Mouse (Mus musculus) erythroblast, embryonic 14.5 days (primary cell): ENCODE data around the gene Ncapg. TPM values are rescaled to one million over a fixed set of nuclear protein-coding genes. Genes with fewer than 3 reads are reported as not detected.

Experiments
- H3K27me3 ChIP-seq: 2 replicates; pipeline ENCODE4 v1.6.1; 2012; ENCODE audit warnings: inconsistent platforms; ENCODE audit not compliant: control insufficient read depth
- H3K36me3 ChIP-seq: 2 replicates; pipeline ENCODE4 v1.6.1; 2012; ENCODE audit warnings: mild to moderate bottlenecking, inconsistent platforms; ENCODE audit not compliant: control insufficient read depth
- H3K4me1 ChIP-seq: 2 replicates; pipeline ENCODE4 v1.6.1; 2012; ENCODE audit warnings: inconsistent platforms; ENCODE audit not compliant: control insufficient read depth
- H3K4me3 ChIP-seq: replicated peaks from 2 replicates; pipeline ENCODE3; 2012; ENCODE audit warnings: moderate library complexity, mild to moderate bottlenecking, inconsistent platforms
- H3K9me3 ChIP-seq: 2 replicates; pipeline ENCODE4 v1.6.1; 2012; ENCODE audit warnings: low read length, inconsistent platforms, mixed read lengths; ENCODE audit not compliant: control insufficient read depth
- GATA1 ChIP-seq: IDR thresholded peaks from 2 replicates; pipeline ENCODE4 v1.6.1; 2012; ENCODE audit warnings: low read length, inconsistent platforms, mixed read lengths
- TAL1 ChIP-seq: IDR thresholded peaks from 3 replicates; pipeline ENCODE4 v1.6.1; 2012; ENCODE audit warnings: low read length, inconsistent platforms, mixed read lengths
- polyA plus RNA-seq: library from polyadenylated mRNA; stranded (reverse); fragments of >175 nt; gene quantifications from 2 replicates; pipeline ENCODE4 v1.2.3, GENCODE M21; 2012

The Ncapg gene
- polyA plus RNA-seq, 1 experiment, result 1.3 TPM

- no peak overlapping the region for H3K4me3 ChIP-seq
- no peak for TF ChIP-seq TAL1
- no peak for TF ChIP-seq GATA1
- no peaks in the 10 kb centered on the region for H3K9me3 ChIP-seq
- no peaks in the 10 kb centered on the region for H3K4me1 ChIP-seq
- no peaks in the 10 kb centered on the region for H3K27me3 ChIP-seq
- peaks cover 87% of the 10 kb centered on the region for H3K36me3 ChIP-seq
Measured at GRCm38 (mm10) chr5:45686223-45686622, 16.5 kb downstream of the Ncapg start.

- H3K36me3 ChIP-seq, result peaks cover 83% of the 10 kb centered on the region
- H3K27me3 ChIP-seq, result no peaks in the 10 kb centered on the region
- H3K4me1 ChIP-seq, result no peaks in the 10 kb centered on the region
- TF ChIP-seq GATA1, result no peak
- TF ChIP-seq TAL1, result no peak
- no peaks in the 10 kb centered on the region for H3K9me3 ChIP-seq
- no peak overlapping the region for H3K4me3 ChIP-seq
Measured at GRCm38 (mm10) chr5:45689152-45689551, 19.4 kb downstream of the Ncapg start.

DNA sequence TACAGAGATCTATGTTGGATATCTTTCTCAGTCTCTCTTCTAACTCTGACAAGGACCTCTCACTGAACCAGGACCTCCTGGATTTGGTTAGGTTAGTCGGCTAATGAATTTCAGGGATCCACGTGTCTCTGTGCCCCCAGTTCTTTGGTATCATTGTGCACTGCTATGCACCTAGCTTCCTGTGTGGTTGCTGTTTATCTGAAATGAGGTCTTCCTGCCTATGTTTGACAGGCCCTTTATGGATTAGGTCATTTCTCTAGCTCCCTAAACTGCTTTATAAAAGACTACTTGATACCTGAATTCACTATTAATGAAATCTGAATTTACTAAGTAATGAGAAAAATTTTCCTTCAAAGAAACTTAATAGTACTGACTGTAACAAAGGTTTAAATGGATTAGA is 21.1 kb downstream of the Ncapg start:
- Histone ChIP-seq H3K36me3 (peaks cover 83% of the 10 kb centered on the region), H3K4me3 (no peak overlapping the region), H3K27me3 (no peaks in the 10 kb centered on the region), H3K9me3 (no peaks in the 10 kb centered on the region), H3K4me1 (no peaks in the 10 kb centered on the region)
- TF ChIP-seq TAL1 (no peak), GATA1 (no peak)

DNA sequence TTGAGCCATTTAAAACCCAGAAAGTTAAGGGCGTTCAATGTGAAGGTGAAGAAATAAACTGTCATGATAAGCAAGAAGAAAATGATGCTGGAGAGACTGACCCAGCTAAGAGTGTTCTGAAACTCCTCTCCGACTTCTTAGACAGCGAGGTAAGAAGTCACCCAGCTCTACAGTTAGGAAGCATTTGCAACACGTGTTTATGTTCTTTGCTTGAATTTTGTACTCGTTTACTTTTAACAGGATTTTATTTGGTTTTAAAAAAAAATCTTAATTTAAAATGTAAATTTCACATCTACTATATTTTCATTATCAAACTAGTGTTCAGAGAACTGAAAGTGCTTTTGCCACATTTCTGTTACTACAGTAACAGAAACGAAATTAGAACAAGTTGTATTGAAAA is 22.0 kb downstream of the Ncapg start:
- no peak overlapping the region for H3K4me3 ChIP-seq
- no peak for TF ChIP-seq GATA1
- TF ChIP-seq TAL1, result no peak
- peaks cover 84% of the 10 kb centered on the region for H3K36me3 ChIP-seq
- H3K4me1 ChIP-seq, result no peaks in the 10 kb centered on the region
- H3K27me3 ChIP-seq, result no peaks in the 10 kb centered on the region
- H3K9me3 ChIP-seq, result no peaks in the 10 kb centered on the region

DNA sequence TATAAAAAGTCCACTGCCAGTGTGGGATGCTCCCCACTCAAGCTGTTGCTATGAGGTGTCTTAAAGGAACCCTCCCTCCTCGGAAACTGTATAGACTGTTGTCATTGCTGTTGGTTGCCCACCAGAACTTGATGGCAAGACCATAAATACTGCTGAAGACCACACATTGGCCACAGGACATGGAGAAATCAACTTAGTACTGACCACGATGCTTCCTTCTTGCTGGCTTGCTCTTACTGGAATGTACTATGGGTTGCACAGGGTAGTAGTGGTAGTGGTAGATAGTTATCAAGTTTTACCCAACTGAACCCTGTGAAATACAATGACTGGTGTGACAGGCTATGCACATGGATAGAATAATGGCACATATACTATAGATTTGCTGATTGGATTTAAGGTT is 37.1 kb downstream of the Ncapg start:
- Histone ChIP-seq H3K9me3 (no peaks in the 10 kb centered on the region), H3K36me3 (peaks cover 78% of the 10 kb centered on the region), H3K4me3 (no peak overlapping the region), H3K27me3 (no peaks in the 10 kb centered on the region), H3K4me1 (no peaks in the 10 kb centered on the region; the same call in none of the 2 replicates)
- no peak for TF ChIP-seq TAL1
- no peak for TF ChIP-seq GATA1

DNA sequence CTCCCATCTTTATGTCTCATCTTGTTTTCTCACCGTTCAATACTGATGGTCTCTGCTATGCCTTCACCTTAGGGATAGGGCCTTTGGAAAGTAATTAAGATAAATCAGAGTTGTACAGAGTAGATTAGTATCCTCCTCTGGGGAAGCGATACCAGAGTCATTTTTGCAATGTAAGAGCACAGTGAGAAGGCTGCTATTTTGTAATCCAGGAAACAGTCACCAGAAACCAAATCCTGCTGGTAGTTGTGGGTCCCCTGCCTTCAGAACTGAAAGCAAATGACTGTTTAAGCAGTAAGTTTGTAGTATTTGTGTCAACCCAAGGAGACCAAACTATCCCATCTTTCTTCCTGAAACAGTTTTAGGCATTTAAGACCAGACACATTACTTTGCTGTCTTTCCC is 39.9 kb downstream of the Ncapg start:
- Histone ChIP-seq H3K27me3 (no peaks in the 10 kb centered on the region), H3K4me1 (no peaks in the 10 kb centered on the region; the same call in none of the 2 replicates), H3K36me3 (peaks cover 56% of the 10 kb centered on the region), H3K9me3 (no peaks in the 10 kb centered on the region), H3K4me3 (no peak overlapping the region)
- TF ChIP-seq GATA1 (no peak), TAL1 (no peak)

DNA sequence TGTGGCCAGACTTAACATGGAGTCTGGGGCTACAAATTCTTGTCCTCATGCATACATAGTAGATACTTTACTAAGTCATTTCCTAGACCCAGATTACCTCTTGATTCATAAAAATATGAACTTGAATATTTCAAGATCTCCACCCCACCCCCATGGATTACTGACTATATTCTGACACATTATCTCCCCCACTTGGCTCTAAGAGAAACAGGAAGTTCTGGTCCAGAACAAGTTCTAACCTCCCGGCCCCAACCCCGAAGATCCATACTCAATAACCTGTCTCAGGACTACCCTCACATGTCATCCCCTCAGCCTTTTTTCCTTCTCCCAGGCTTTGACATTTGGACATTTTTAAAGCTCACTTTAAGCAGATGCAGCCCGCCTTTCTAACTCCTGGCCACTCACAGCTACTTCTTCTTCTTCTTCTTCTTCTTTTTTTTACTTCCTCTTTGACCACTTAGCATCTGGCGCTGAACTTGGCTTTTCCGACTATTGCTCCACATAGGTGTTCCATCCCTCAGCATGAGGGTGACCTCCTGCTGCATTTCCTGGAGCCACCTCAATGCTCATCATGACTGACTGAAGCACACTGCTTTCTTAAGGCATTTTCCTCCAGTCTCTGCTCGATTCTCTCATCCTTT is 49.2 kb downstream of the Ncapg start:
- Histone ChIP-seq H3K4me3 (no peak overlapping the region), H3K4me1 (no peaks in the 10 kb centered on the region), H3K9me3 (no peaks in the 10 kb centered on the region), H3K36me3 (no peaks in the 10 kb centered on the region), H3K27me3 (no peaks in the 10 kb centered on the region)
- TF ChIP-seq TAL1 (no peak), GATA1 (no peak)

GRCm38 (mm10) chr5:45733751-45734150 is 64.0 kb downstream of the Ncapg start:
- no peaks in the 10 kb centered on the region for H3K27me3 ChIP-seq
- no peak for TF ChIP-seq TAL1
- TF ChIP-seq GATA1, result no peak
- H3K36me3 ChIP-seq, result peaks cover 9% of the 10 kb centered on the region

DNA sequence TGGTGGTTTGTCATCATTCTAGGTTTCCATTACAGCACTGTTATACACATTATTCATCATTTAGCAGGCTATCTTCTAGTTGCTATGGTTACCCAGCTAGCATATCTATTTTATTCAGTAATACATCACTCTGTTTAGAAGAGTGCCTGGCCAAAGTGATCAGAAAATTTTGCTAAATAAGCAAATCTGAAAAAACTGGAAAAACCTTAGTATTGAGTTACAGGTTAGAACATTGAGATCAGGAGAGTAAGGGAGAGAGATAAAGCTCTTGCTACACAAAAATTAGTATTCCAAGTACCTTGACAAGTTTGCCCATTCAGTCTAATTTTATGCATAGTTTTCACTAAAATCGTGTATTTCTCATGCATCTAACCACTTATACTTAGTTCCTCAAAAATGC is 68.2 kb downstream of the Ncapg start:
- Histone ChIP-seq H3K4me3 (no peak overlapping the region), H3K36me3 (peaks cover 11% of the 10 kb centered on the region), H3K27me3 (no peaks in the 10 kb centered on the region), H3K4me1 (no peaks in the 10 kb centered on the region), H3K9me3 (no peaks in the 10 kb centered on the region)
- no peak for TF ChIP-seq TAL1
- TF ChIP-seq GATA1, result no peak

More at GRCm38 (mm10) chr5:45733751-45734150, 64.0 kb downstream of the Ncapg start:
- Histone ChIP-seq H3K4me1 (no peaks in the 10 kb centered on the region), H3K9me3 (no peaks in the 10 kb centered on the region), H3K4me3 (no peak overlapping the region)

Other genes starting within 250 kb of the Ncapg start
- gene Qdpr, start 219.7 kb upstream of the Ncapg start, polyA plus RNA-seq, result 0.74 and 0.84 TPM in 2 replicates
- gene Clrn2, start 216.2 kb upstream of the Ncapg start, polyA plus RNA-seq, result not detected in 2 replicates
- gene Lap3, start 176.5 kb upstream of the Ncapg start, polyA plus RNA-seq, result 0.49 and 0.70 TPM in 2 replicates
- 4.4 and 4.9 TPM in 2 replicates for gene Med28, start 149.7 kb upstream of the Ncapg start, polyA plus RNA-seq
- gene Fam184b, start 30.3 kb upstream of the Ncapg start, polyA plus RNA-seq, result not detected in 2 replicates
- gene Lcorl, start 187.7 kb downstream of the Ncapg start, polyA plus RNA-seq, result 0.18 and 0.55 TPM in 2 replicates